ENCODE assay signal across 22 mouse cellular contexts in the genomic region with DNA sequence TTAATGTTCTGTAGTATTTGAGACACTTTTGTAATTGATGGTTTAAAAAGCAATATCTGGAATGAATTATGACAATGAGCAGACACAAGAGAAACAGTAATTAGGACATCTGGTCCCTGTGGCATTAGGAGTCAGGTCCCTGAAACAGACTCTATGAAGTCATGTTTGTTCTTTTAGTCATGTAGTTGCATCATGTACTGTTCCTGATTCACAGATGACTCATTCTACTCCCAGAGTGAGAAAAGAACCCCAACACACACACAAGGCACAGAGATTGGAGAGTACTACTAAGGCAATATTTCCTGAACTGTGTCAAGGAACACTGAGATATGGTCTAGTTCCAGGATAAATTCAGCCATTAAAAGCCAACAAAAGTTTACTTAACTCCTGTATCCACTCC.
"Had no signal": no experiment of that assay in that cellular context is flagged by ENCODE, and none has a peak within 500 bp of the region (broad histone marks: within the 10 kb centered on the region; RNA-seq: fewer than 3 reads in every experiment).

No protein-coding gene starts in this region.

- H3K27me3 ChIP-seq: heart, embryonic 13.5 days; heart, embryonic 15.5 days; hindbrain, embryonic 13.5 days; hindbrain, embryonic 15.5 days; kidney, embryonic 15.5 days; limb, embryonic 13.5 days; limb, embryonic 15.5 days; liver, embryonic 12.5 days had no signal

- H3K4me3 ChIP-seq: heart, adult 2 months; heart, embryonic 13.5 days; heart, embryonic 15.5 days; hindbrain, embryonic 13.5 days; hindbrain, embryonic 15.5 days; kidney, embryonic 15.5 days; limb, embryonic 13.5 days; limb, embryonic 15.5 days; liver, embryonic 12.5 days had no signal

- H3K36me3 ChIP-seq: heart, embryonic 13.5 days; heart, embryonic 15.5 days; hindbrain, embryonic 13.5 days; hindbrain, embryonic 15.5 days; kidney, embryonic 15.5 days; limb, embryonic 13.5 days; limb, embryonic 15.5 days; liver, embryonic 12.5 days had no signal

- DNase-seq: gastrocnemius, postnatal 14 days; gastrocnemius, postnatal 36 days; heart, adult 11 months; heart, adult 2 months; heart, postnatal 14 days; heart, postnatal 36 days; kidney, adult 11 months; kidney, adult 2 months; kidney, adult 9 months; kidney, postnatal 14 days; kidney, postnatal 36 days; layer of hippocampus, adult 9-11 months; layer of hippocampus, postnatal 36 days; left cerebral cortex, postnatal 4 days had no signal
